Mouse (Mus musculus) heart, adult 2 months (tissue): ENCODE data around the gene Cux2. TPM values are rescaled to one million over a fixed set of nuclear protein-coding genes. Genes with fewer than 3 reads are reported as not detected.
A peak's percentile ranks its signal among the peaks of the same experiment; 100 is the strongest.

Source experiments
- DNase-seq, 2 experiments: peaks; one replicate each; pipeline ENCODE4 v3.0.0; 2021
- H3K27ac ChIP-seq: fragments of 200-600 bp; 2 replicates; pipeline ENCODE4 v1.8.1; 2022
- H3K27me3 ChIP-seq: fragments of 200-500 bp; 2 replicates; pipeline ENCODE4 v1.6.1; 2012; ENCODE audit warnings: mild to moderate bottlenecking, low read length, inconsistent platforms, mixed read lengths; ENCODE audit not compliant: control insufficient read depth, insufficient read depth
- H3K36me3 ChIP-seq: fragments of 200-500 bp; 2 replicates; pipeline ENCODE4 v1.6.1; 2012; ENCODE audit warnings: low read length, inconsistent platforms; ENCODE audit not compliant: control insufficient read depth, insufficient read depth
- H3K4me1 ChIP-seq: fragments of 200-500 bp; 2 replicates; pipeline ENCODE4 v1.6.1; 2011; ENCODE audit warnings: low read length; ENCODE audit not compliant: control insufficient read depth, insufficient read depth
- H3K4me3 ChIP-seq: fragments of 200-600 bp; 2 replicates; pipeline ENCODE4 v1.8.1; 2022
- H3K79me2 ChIP-seq: fragments of 200-500 bp; replicated peaks from 2 replicates; pipeline ENCODE4 v1.6.1; 2012; ENCODE audit warnings: mild to moderate bottlenecking, inconsistent platforms, low read length, moderate library complexity, mixed read lengths; ENCODE audit not compliant: control insufficient read depth, insufficient read depth
- H3K9ac ChIP-seq: fragments of 200-500 bp; 2 replicates; pipeline ENCODE4 v1.6.1; 2012; ENCODE audit warnings: low read depth, mild to moderate bottlenecking, control low read depth, inconsistent platforms, low read length, mixed read lengths
- CTCF ChIP-seq: fragments of 200-600 bp; IDR thresholded peaks from 2 replicates; pipeline ENCODE4 v1.8.1; 2022; ENCODE audit warnings: antibody characterized with exemption, mild to moderate bottlenecking, moderate library complexity
- EP300 ChIP-seq: fragments of 200-500 bp; IDR thresholded peaks from 2 replicates; pipeline ENCODE4 v1.6.1; 2011; ENCODE audit warnings: low read depth, low read length, control low read depth; ENCODE audit not compliant: insufficient read depth
- POLR2A ChIP-seq: fragments of 200-500 bp; IDR thresholded peaks from 2 replicates; pipeline ENCODE4 v1.6.1; 2011; ENCODE audit warnings: mild to moderate bottlenecking, low read depth, low read length, control low read depth; ENCODE audit not compliant: insufficient read depth
- WGBS: fragments of 180-500 bp; shearing (Covaris S2); methylation state at CpG from one replicate; pipeline ENCODE4 v1.1.7; 2018; 5-methylcytosine and 5-hydroxymethylcytosine counted together
- intact Hi-C: fragments of 180-260 bp; cut with DNase I; formaldehyde crosslinking; loops from one replicate; pipeline ENCODE4 v1.15.1; 2025
- polyA plus RNA-seq: library from polyadenylated mRNA; depleted of rRNA; stranded (reverse); fragments of >200 nt; gene quantifications from 2 replicates; pipeline ENCODE4 v1.2.3, GENCODE M21; 2012
- total RNA-seq, 2 experiments: library from RNA; stranded (reverse); gene quantifications; 2 replicates each; pipeline ENCODE4 v1.2.3; 2021

Gene Cux2
- total and polyA plus RNA-seq, 3 experiments, result 11.4 to 18.4 (median 18.1) TPM

- H3K4me1 ChIP-seq, result no peaks in the 10 kb centered on the region
- no peak for TF ChIP-seq POLR2A
- TF ChIP-seq CTCF, result no peak
- TF ChIP-seq EP300, result no peak
- no peak overlapping the region for H3K27ac ChIP-seq
Observed at GRCm38 (mm10) chr5:121889375-121889774, 160.5 kb downstream of the Cux2 start.

GRCm38 (mm10) chr5:121883356-121883755, 166.5 kb downstream of the Cux2 start:
- WGBS, result 89% methylated on average over 8 of the region's 8 CpGs

More at GRCm38 (mm10) chr5:121889375-121889774, 160.5 kb downstream of the Cux2 start:
- no peak overlapping the region for H3K9ac ChIP-seq
- DNase-seq, result no peak
- H3K27me3 ChIP-seq, result no peaks in the 10 kb centered on the region
- no peaks in the 10 kb centered on the region for H3K79me2 ChIP-seq
- H3K36me3 ChIP-seq, result no peaks in the 10 kb centered on the region
- H3K4me3 ChIP-seq, result no peak overlapping the region
- intact Hi-C loops, result no loop called here
- 75% methylated on average over 13 of the region's 13 CpGs for WGBS

DNA sequence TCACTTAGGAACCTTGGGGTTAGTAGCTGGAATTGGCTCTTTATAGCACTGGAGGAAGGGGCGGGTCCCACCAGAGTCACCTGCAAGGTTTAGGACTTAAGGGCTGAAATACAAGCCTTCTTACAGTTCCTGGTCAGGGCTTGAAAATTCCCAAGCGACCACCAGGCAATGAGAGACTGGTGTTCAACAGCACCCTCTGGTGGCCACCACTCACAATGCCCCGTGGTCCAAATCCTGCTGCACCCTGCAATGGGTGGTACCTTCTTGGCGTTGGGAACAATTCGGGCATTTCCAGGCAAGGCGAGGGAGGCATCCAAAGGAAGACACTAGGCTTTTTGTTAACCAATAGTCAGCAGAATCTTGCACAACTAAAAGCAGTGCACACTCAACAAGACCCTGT, 170.7 kb downstream of the Cux2 start:
- Histone ChIP-seq H3K4me3 (no peak overlapping the region), H3K4me1 (no peaks in the 10 kb centered on the region), H3K9ac (no peak overlapping the region), H3K36me3 (no peaks in the 10 kb centered on the region), H3K79me2 (no peaks in the 10 kb centered on the region), H3K27ac (no peak overlapping the region), H3K27me3 (no peaks in the 10 kb centered on the region)
- TF ChIP-seq CTCF (peak; percentile 86), EP300 (no peak)
- intact Hi-C loops, result no loop called here
- peak; percentile 45 to 61 for DNase-seq
- 52% methylated on average over 6 of the region's 6 CpGs for WGBS

More at GRCm38 (mm10) chr5:121883356-121883755, 166.5 kb downstream of the Cux2 start:
- DNase-seq, result no peak
- Histone ChIP-seq H3K27ac (no peak overlapping the region), H3K4me3 (no peak overlapping the region), H3K27me3 (no peaks in the 10 kb centered on the region), H3K4me1 (no peaks in the 10 kb centered on the region), H3K36me3 (no peaks in the 10 kb centered on the region), H3K79me2 (no peaks in the 10 kb centered on the region), H3K9ac (no peak overlapping the region)
- intact Hi-C loops, result no loop called here
- TF ChIP-seq POLR2A (no peak), EP300 (no peak), CTCF (no peak)

GRCm38 (mm10) chr5:121878703-121879102, 171.2 kb downstream of the Cux2 start:
- 47% methylated on average over 17 of the region's 17 CpGs for whole genome bisulfite sequencing
- DNase-seq, result no peak
- Histone ChIP-seq H3K79me2 (no peaks in the 10 kb centered on the region), H3K27me3 (no peaks in the 10 kb centered on the region), H3K27ac (no peak overlapping the region), H3K4me1 (no peaks in the 10 kb centered on the region), H3K9ac (no peak overlapping the region), H3K36me3 (no peaks in the 10 kb centered on the region), H3K4me3 (no peak overlapping the region)
- intact Hi-C loops, result no loop called here
- no peak for TF ChIP-seq CTCF
- no peak for TF ChIP-seq POLR2A
- no peak for TF ChIP-seq EP300

DNA sequence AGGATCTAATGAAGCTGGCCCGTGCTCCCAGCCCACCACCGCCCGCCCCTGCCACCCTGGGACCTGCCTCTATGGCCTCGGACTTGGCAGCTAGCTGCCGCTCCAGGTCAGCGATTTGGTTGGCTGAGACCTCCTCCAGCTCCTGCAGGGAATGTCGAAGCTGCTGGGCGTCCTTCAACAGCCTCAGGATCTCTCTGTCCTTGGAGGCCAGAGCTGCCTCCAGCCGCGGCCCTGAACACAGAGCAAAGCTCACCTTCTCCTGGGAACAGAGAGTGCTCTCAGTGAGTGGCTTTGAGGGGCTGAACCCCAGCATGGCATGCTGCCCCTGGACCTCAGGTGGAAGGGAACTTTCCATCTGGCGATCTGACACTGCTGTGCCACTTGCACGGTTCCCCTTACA, 173.0 kb downstream of the Cux2 start:
- WGBS, result 88% methylated on average over 12 of the region's 12 CpGs
- H3K27ac ChIP-seq, result no peak overlapping the region
- H3K4me1 ChIP-seq, result no peaks in the 10 kb centered on the region
- H3K79me2 ChIP-seq, result no peaks in the 10 kb centered on the region
- no peak overlapping the region for H3K4me3 ChIP-seq
- TF ChIP-seq EP300 (no peak), CTCF (no peak), POLR2A (no peak)
- no peaks in the 10 kb centered on the region for H3K27me3 ChIP-seq
- no peak for DNase-seq
- H3K9ac ChIP-seq, result no peak overlapping the region
- H3K36me3 ChIP-seq, result no peaks in the 10 kb centered on the region
- intact Hi-C loops, result no loop called here

DNA sequence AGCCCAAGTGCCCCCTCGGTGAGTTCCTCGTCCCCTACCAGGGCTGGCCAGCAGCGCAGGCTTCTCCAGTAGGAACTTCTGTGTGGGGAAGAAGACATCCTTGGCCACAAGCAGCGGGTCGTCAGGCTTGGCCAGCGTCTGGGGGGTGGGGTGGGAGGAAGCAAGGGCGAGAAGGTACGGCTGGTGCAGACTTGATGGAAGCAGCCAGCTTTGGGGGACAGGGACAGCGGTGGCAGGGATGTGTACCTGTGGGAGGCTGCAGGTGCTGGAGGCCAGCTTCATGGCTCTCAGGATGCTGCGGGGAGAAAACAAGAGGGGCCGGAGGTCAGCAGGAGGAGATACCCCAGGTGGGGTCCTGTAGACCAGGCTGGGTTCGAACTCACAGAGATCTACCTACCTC, 174.9 kb downstream of the Cux2 start:
- intact Hi-C loops, result no loop called here
- Histone ChIP-seq H3K27ac (no peak overlapping the region), H3K27me3 (no peaks in the 10 kb centered on the region), H3K36me3 (no peaks in the 10 kb centered on the region), H3K79me2 (no peaks in the 10 kb centered on the region), H3K4me1 (peaks cover 2% of the 10 kb centered on the region; the same call in 1 of the 2 replicates), H3K4me3 (no peak overlapping the region), H3K9ac (no peak overlapping the region)
- TF ChIP-seq CTCF, result no peak
- TF ChIP-seq POLR2A, result no peak
- TF ChIP-seq EP300, result no peak
- 89% methylated on average over 12 of the region's 12 CpGs for WGBS
- DNase-seq, result no peak
